Mouse (Mus musculus) stomach, embryonic 15.5 days (tissue): Measurements from ENCODE around the gene Grcc10. TPM values are rescaled to one million over a fixed set of nuclear protein-coding genes. Genes with fewer than 3 reads are reported as not detected.

Source experiments
- ATAC-seq: fragments of 200-750 bp; cut with Nextera tagmentation; 2 replicates; pipeline ENCODE4 v1.8.0; 2017; ENCODE audit warnings: low read depth, moderate number of reproducible peaks, moderate TSS enrichment; ENCODE audit not compliant: insufficient read depth, low FRiP score
- H3K27ac ChIP-seq: fragments of 300-500 bp; sonication (generic); 2 replicates; pipeline ENCODE4 v1.5.1; 2015; ENCODE audit warnings: mild to moderate bottlenecking, inconsistent platforms
- H3K27me3 ChIP-seq: fragments of 300-500 bp; sonication (generic); replicated peaks from 2 replicates; pipeline ENCODE4 v1.6.1; 2015; ENCODE audit warnings: inconsistent platforms
- H3K36me3 ChIP-seq: fragments of 300-500 bp; sonication (generic); 2 replicates; pipeline ENCODE4 v1.6.1; 2015; ENCODE audit warnings: inconsistent platforms
- H3K4me1 ChIP-seq: fragments of 300-500 bp; sonication (generic); 2 replicates; pipeline ENCODE4 v1.6.1; 2015; ENCODE audit warnings: inconsistent platforms
- H3K4me2 ChIP-seq: fragments of 300-500 bp; sonication (generic); 2 replicates; pipeline ENCODE4 v1.6.1; 2015; ENCODE audit warnings: mild to moderate bottlenecking, inconsistent platforms
- H3K4me3 ChIP-seq: fragments of 300-500 bp; sonication (generic); replicated peaks from 2 replicates; pipeline ENCODE4 v1.5.1; 2015; ENCODE audit warnings: inconsistent platforms
- H3K9ac ChIP-seq: fragments of 300-500 bp; sonication (generic); 2 replicates; pipeline ENCODE4 v1.6.1; 2015; ENCODE audit warnings: inconsistent platforms
- H3K9me3 ChIP-seq: fragments of 300-500 bp; sonication (generic); 2 replicates; pipeline ENCODE4 v1.6.1; 2016; ENCODE audit warnings: inconsistent platforms
- WGBS: fragments of 180-500 bp; shearing (Covaris S2); methylation state at CpG from one replicate; pipeline ENCODE4 v1.1.7; 2015; 5-methylcytosine and 5-hydroxymethylcytosine counted together
- polyA plus RNA-seq: library from polyadenylated mRNA; unstranded; fragments of >200 nt; fragmentation: Nextera tagmentation; extraction: Ambion mirVana; gene quantifications from 2 replicates; pipeline ENCODE4 v1.2.1, GENCODE M21; 2015

The Grcc10 gene
- 331 and 401 TPM in 2 replicates for polyA plus RNA-seq

GRCm38 (mm10) chr6:124740888-124741761 lies at the start of gene Grcc10:
TSS of gene Grcc10 (minus strand) at chr6:124741374.
- H3K9ac ChIP-seq = peak within 1 kb of the TSS; percentile 77
- H3K27me3 ChIP-seq = no peaks in the 10 kb centered on the region
- no peaks in the 10 kb centered on the region for H3K9me3 ChIP-seq
- peak within 1 kb of the TSS; percentile 78 for H3K4me2 ChIP-seq
- peak within 1 kb of the TSS; percentile 99 for H3K27ac ChIP-seq
- under 1% methylated on average over 41 of the region's 41 CpGs for WGBS
- peak; percentile 74 for ATAC-seq
- H3K4me3 ChIP-seq = peak within 1 kb of the TSS; percentile 60
- peaks cover 24% of the 10 kb centered on the region for H3K36me3 ChIP-seq
- H3K4me1 ChIP-seq = peaks cover 28% of the 10 kb centered on the region

- H3K4me1 ChIP-seq = no peaks in the 10 kb centered on the region
- WGBS = 50% methylated on average over 4 of the region's 4 CpGs
- no peaks in the 10 kb centered on the region for H3K36me3 ChIP-seq
- no peak overlapping the region for H3K4me3 ChIP-seq
- H3K27ac ChIP-seq = no peak overlapping the region
- H3K27me3 ChIP-seq = no peaks in the 10 kb centered on the region
- H3K9me3 ChIP-seq = no peaks in the 10 kb centered on the region
- no peak overlapping the region for H3K9ac ChIP-seq
- H3K4me2 ChIP-seq = no peak overlapping the region
- ATAC-seq = no peak
Measured at GRCm38 (mm10) chr6:124790121-124790520, 48.9 kb upstream of the Grcc10 start.

GRCm38 (mm10) chr6:124789519-124789918 lies 48.3 kb upstream of the Grcc10 start:
- Histone ChIP-seq H3K9ac (no peak overlapping the region), H3K36me3 (no peaks in the 10 kb centered on the region), H3K4me1 (no peaks in the 10 kb centered on the region), H3K27me3 (no peaks in the 10 kb centered on the region), H3K9me3 (no peaks in the 10 kb centered on the region), H3K4me3 (no peak overlapping the region), H3K4me2 (no peak overlapping the region), H3K27ac (no peak overlapping the region)
- WGBS = 83% methylated on average over 4 of the region's 4 CpGs
- no peak for ATAC-seq

- no peaks in the 10 kb centered on the region for H3K36me3 ChIP-seq
- 68% methylated on average over 10 of the region's 10 CpGs for WGBS
- H3K9ac ChIP-seq = no peak overlapping the region
- no peak overlapping the region for H3K27ac ChIP-seq
- H3K4me3 ChIP-seq = no peak overlapping the region
- H3K4me2 ChIP-seq = no peak overlapping the region
- no peaks in the 10 kb centered on the region for H3K9me3 ChIP-seq
- no peaks in the 10 kb centered on the region for H3K27me3 ChIP-seq
- peaks cover under 1% of the 10 kb centered on the region; the same call in 1 of the 2 replicates for H3K4me1 ChIP-seq
- no peak for ATAC-seq
Measured at GRCm38 (mm10) chr6:124787722-124788121, 46.5 kb upstream of the Grcc10 start.

- no peak overlapping the region for H3K4me3 ChIP-seq
- 50% methylated on average over 8 of the region's 8 CpGs for WGBS
- no peak overlapping the region for H3K27ac ChIP-seq
- ATAC-seq = no peak
- no peaks in the 10 kb centered on the region for H3K27me3 ChIP-seq
- H3K9me3 ChIP-seq = no peaks in the 10 kb centered on the region
- peaks cover 4% of the 10 kb centered on the region; the same call in 1 of the 2 replicates for H3K4me1 ChIP-seq
- no peak overlapping the region for H3K9ac ChIP-seq
- no peak overlapping the region for H3K4me2 ChIP-seq
- H3K36me3 ChIP-seq = no peaks in the 10 kb centered on the region
Measured at GRCm38 (mm10) chr6:124786756-124787420, 45.7 kb upstream of the Grcc10 start.

- no peak for ATAC-seq
- H3K9ac ChIP-seq = no peak overlapping the region
Measured at GRCm38 (mm10) chr6:124782436-124782835, 41.3 kb upstream of the Grcc10 start.

GRCm38 (mm10) chr6:124780917-124781316 lies 39.7 kb upstream of the Grcc10 start:
- Histone ChIP-seq H3K9me3 (no peaks in the 10 kb centered on the region), H3K27ac (no peak overlapping the region), H3K4me3 (no peak overlapping the region), H3K27me3 (peaks cover 6% of the 10 kb centered on the region; the same call in 1 of the 2 replicates), H3K36me3 (no peaks in the 10 kb centered on the region), H3K4me2 (no peak overlapping the region), H3K9ac (no peak overlapping the region), H3K4me1 (peaks cover 9% of the 10 kb centered on the region)
- WGBS = 82% methylated on average over 7 of the region's 7 CpGs
- no peak for ATAC-seq

More at GRCm38 (mm10) chr6:124782436-124782835, 41.3 kb upstream of the Grcc10 start:
- peaks cover 9% of the 10 kb centered on the region for H3K4me1 ChIP-seq
- no peaks in the 10 kb centered on the region for H3K36me3 ChIP-seq
- H3K4me3 ChIP-seq = peak overlapping the region; percentile 23
- peaks cover 6% of the 10 kb centered on the region; the same call in 1 of the 2 replicates for H3K27me3 ChIP-seq
- H3K9me3 ChIP-seq = no peaks in the 10 kb centered on the region
- no peak overlapping the region for H3K27ac ChIP-seq
- 23% methylated on average over 6 of the region's 6 CpGs for WGBS
- peak overlapping the region; percentile 40 for H3K4me2 ChIP-seq

GRCm38 (mm10) chr6:124779984-124780416 lies 38.8 kb upstream of the Grcc10 start:
- Histone ChIP-seq H3K27ac (no peak overlapping the region), H3K27me3 (peaks cover 6% of the 10 kb centered on the region; the same call in 1 of the 2 replicates), H3K4me2 (peak overlapping the region; percentile 70), H3K36me3 (no peaks in the 10 kb centered on the region), H3K9me3 (no peaks in the 10 kb centered on the region), H3K4me3 (peak overlapping the region; percentile 33), H3K4me1 (peaks cover 9% of the 10 kb centered on the region), H3K9ac (no peak overlapping the region)
- ATAC-seq = no peak
- WGBS = 8% methylated on average over 10 of the region's 10 CpGs

GRCm38 (mm10) chr6:124779222-124779983 lies 38.2 kb upstream of the Grcc10 start, which contains the start of gene Lrrc23:
TSS of gene Lrrc23 (minus strand) at chr6:124779727.
- Histone ChIP-seq H3K4me2 (peak within 1 kb of the TSS; percentile 70), H3K36me3 (no peaks in the 10 kb centered on the region), H3K27me3 (peaks cover 6% of the 10 kb centered on the region; the same call in 1 of the 2 replicates), H3K27ac (no peak within 1 kb of the TSS), H3K9me3 (no peaks in the 10 kb centered on the region), H3K4me1 (peaks cover 9% of the 10 kb centered on the region), H3K4me3 (peak within 1 kb of the TSS; percentile 33), H3K9ac (0 out of 2 replicates have a peak within 1 kb of the TSS, but pooled peaks have one; percentile 4)
- no peak for ATAC-seq
- WGBS = 3% methylated on average over 23 of the region's 23 CpGs

- H3K4me1 ChIP-seq = peaks cover 18% of the 10 kb centered on the region
- no peak overlapping the region for H3K4me3 ChIP-seq
- no peak overlapping the region for H3K27ac ChIP-seq
- H3K9me3 ChIP-seq = no peaks in the 10 kb centered on the region
- peaks cover 7% of the 10 kb centered on the region; the same call in 1 of the 2 replicates for H3K27me3 ChIP-seq
- no peak overlapping the region for H3K4me2 ChIP-seq
- WGBS = 84% methylated on average over 15 of the region's 15 CpGs
- ATAC-seq = no peak
- H3K9ac ChIP-seq = no peak overlapping the region
- no peaks in the 10 kb centered on the region for H3K36me3 ChIP-seq
Measured at GRCm38 (mm10) chr6:124770511-124770910, 29.3 kb upstream of the Grcc10 start.

GRCm38 (mm10) chr6:124770013-124770412 lies 28.8 kb upstream of the Grcc10 start:
- Histone ChIP-seq H3K27me3 (peaks cover 7% of the 10 kb centered on the region; the same call in 1 of the 2 replicates), H3K4me1 (peaks cover 18% of the 10 kb centered on the region), H3K36me3 (no peaks in the 10 kb centered on the region), H3K9me3 (no peaks in the 10 kb centered on the region), H3K4me3 (peak overlapping the region; percentile 56; the same call in 1 of the 2 replicates), H3K4me2 (peak overlapping the region; percentile 95), H3K27ac (no peak overlapping the region), H3K9ac (no peak overlapping the region)
- WGBS = 51% methylated on average over 7 of the region's 7 CpGs
- ATAC-seq = no peak
